ENCODE assay signal across 8 mouse cellular contexts in genomic region chr17:34230971-34231370, GRCm38 (mm10). TPM values are rescaled to one million over a fixed set of nuclear protein-coding genes. Genes with fewer than 3 reads are reported as not detected.
"Had no signal": no experiment of that assay in that cellular context is flagged by ENCODE, and none has a peak within 500 bp of the region (broad histone marks: within the 10 kb centered on the region; RNA-seq: fewer than 3 reads in every experiment).

No protein-coding gene starts in this region.

RNA-seq across cellular contexts. Expression of gene H2-Ob, which starts 7.7 kb away (rescaled TPM):
- total RNA-seq: left cerebral cortex, postnatal 4 days had no signal
- polyA plus RNA-seq: heart, embryonic 10.5 days; heart, embryonic 14.5 days; hindbrain, embryonic 11.5 days; kidney, embryonic 14.5 days; limb, embryonic 11.5 days; limb, embryonic 13.5 days; limb, embryonic 15.5 days had no signal
